Mouse (Mus musculus) megakaryocyte, embryonic 14.5 days (primary cell): ENCODE results near the gene Commd1.

ENCODE experiments used
- FLI1 ChIP-seq: IDR thresholded peaks from 2 replicates; pipeline ENCODE4 v1.6.1; 2012; ENCODE audit warnings: low read length, inconsistent platforms, mixed read lengths
- GATA1 ChIP-seq: IDR thresholded peaks from 3 replicates; pipeline ENCODE4 v1.6.1; 2012; ENCODE audit warnings: mixed read lengths, low read length, inconsistent platforms, borderline replicate concordance

GRCm38 (mm10) chr11:22875279-22875678 lies 106.9 kb downstream of the Commd1 start:
- TF ChIP-seq GATA1 (no peak), FLI1 (no peak)
